Mouse (Mus musculus): ENCODE data around the gene Trim3. TPM values are rescaled to one million over a fixed set of nuclear protein-coding genes. Genes with fewer than 3 reads are reported as not detected.
A peak's percentile ranks its signal among the peaks of the same experiment; 100 is the strongest.

Gene Trim3
- polyA plus RNA-seq, 1 experiment = not detected

DNA sequence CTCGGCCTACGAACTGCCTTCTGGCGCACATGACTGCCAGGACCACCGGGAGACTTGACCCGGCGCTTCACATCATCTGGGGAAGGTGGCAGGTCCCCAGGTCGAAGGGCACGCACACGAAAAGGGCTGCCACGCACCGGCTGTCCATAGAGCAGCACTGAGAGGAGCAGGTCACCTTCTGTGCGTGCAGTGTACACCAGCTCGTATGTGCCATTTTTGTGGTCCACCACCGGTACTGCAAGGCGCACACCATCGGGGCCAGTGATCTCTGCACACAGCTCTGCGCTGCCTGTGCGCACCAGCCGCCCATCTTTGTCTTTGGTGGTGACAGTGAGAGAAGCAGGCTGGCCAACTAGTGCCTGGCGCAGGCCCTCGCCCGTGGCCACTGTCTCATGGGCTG is 15.6 kb downstream of the Trim3 start:
- TF ChIP-seq CTCF (IDR thresholded peaks at IDR 0.05; ENCODE audit: insufficient read depth, low read depth, low read length) = no peak
- TF ChIP-seq POLR2A (IDR thresholded peaks at IDR 0.05; ENCODE audit: insufficient read depth, low read depth, low read length) = no peak
- 96% methylated on average over 22 of the region's 22 CpGs for WGBS

DNA sequence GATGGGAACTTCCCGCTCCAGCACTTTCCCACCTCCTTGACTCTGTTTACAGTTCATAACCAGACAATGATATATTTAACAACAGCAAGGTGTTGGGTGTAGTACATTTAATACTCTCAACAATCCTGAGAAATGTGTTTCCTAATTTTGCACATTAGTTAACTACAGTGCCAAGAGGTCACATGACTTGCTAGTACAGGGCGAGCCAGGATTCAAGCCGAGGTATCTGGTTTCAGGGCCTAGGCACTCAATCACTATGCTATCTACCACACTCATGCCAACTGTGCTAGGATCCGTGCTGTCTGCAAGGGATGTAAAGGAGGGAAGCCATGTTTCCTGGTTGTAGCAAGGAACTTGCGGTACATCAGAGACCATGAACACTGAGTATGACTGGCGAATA is 16.8 kb downstream of the Trim3 start:
- Histone ChIP-seq H3K27ac (ENCODE audit: insufficient read depth, low read depth, low read length) (no peak overlapping the region), H3K4me1 (ENCODE audit: control insufficient read depth, insufficient read depth, low read length) (peaks cover 6% of the 10 kb centered on the region), H3K4me3 (ENCODE audit: insufficient read depth, low read depth, low read length) (no peak overlapping the region)
- no peak for TF ChIP-seq POLR2A (IDR thresholded peaks at IDR 0.05; ENCODE audit: insufficient read depth, low read depth, low read length)
- no peak for TF ChIP-seq CTCF (IDR thresholded peaks at IDR 0.05; ENCODE audit: insufficient read depth, low read depth, low read length)
- 88% methylated on average over 6 of the region's 6 CpGs for WGBS

More for the DNA sequence above, 15.6 kb downstream of the Trim3 start:
- Histone ChIP-seq H3K4me3 (ENCODE audit: insufficient read depth, low read depth, low read length) (no peak overlapping the region), H3K4me1 (ENCODE audit: control insufficient read depth, insufficient read depth, low read length) (peaks cover 14% of the 10 kb centered on the region), H3K27ac (ENCODE audit: insufficient read depth, low read depth, low read length) (no peak overlapping the region)

DNA sequence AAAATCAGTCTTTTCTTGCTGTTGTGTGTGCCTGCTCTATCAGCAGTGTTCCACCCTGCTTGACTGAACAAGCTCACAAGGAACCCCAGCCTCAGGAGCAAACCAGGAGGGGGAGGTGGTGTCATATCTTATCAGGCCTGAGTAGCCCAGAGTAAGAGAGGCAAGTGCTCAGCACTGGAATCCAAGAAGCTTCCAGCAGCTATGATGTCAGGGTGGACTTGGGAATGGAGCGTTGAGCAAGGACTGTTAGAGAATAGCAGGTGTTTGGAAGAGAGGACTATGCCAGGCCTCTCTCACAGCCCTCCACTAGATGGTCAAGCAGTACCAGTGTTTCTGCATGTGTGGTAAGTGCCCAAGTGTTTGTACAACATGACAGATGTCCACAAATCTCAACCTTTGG is 17.7 kb downstream of the Trim3 start:
- H3K27ac ChIP-seq (ENCODE audit: insufficient read depth, low read depth, low read length) = no peak overlapping the region
- TF ChIP-seq CTCF (IDR thresholded peaks at IDR 0.05; ENCODE audit: insufficient read depth, low read depth, low read length) (no peak), POLR2A (IDR thresholded peaks at IDR 0.05; ENCODE audit: insufficient read depth, low read depth, low read length) (no peak)
- no peak overlapping the region for H3K4me3 ChIP-seq (ENCODE audit: insufficient read depth, low read depth, low read length)
- 76% methylated on average over 1 of the region's 1 CpGs for WGBS
- H3K4me1 ChIP-seq (ENCODE audit: control insufficient read depth, insufficient read depth, low read length) = no peaks in the 10 kb centered on the region

DNA sequence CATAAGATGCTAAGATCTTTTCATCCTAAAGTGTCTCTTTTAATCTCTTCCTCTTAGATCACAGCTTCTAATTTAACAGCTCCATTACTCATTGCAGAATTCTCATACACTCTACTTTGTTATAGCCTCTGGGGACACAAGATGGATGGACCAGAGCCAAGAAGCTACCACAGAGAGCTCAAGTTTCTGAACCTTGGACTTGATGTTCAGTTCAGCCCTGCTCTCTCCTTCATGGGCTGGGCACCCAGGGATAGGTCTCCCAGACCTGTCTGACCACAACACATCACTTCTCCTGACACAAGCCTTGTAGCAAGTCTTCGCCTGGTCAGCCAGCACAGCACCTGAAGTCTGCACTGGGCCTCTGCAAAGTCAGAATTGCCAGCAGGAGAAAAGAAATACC is 19.0 kb downstream of the Trim3 start:
- 100% methylated on average over 1 of the region's 1 CpGs for WGBS
- Histone ChIP-seq H3K27ac (ENCODE audit: insufficient read depth, low read depth, low read length) (no peak overlapping the region), H3K4me1 (ENCODE audit: control insufficient read depth, insufficient read depth, low read length) (no peaks in the 10 kb centered on the region), H3K4me3 (ENCODE audit: insufficient read depth, low read depth, low read length) (no peak overlapping the region)
- TF ChIP-seq CTCF (IDR thresholded peaks at IDR 0.05; ENCODE audit: insufficient read depth, low read depth, low read length) (no peak), POLR2A (IDR thresholded peaks at IDR 0.05; ENCODE audit: insufficient read depth, low read depth, low read length) (no peak)

DNA sequence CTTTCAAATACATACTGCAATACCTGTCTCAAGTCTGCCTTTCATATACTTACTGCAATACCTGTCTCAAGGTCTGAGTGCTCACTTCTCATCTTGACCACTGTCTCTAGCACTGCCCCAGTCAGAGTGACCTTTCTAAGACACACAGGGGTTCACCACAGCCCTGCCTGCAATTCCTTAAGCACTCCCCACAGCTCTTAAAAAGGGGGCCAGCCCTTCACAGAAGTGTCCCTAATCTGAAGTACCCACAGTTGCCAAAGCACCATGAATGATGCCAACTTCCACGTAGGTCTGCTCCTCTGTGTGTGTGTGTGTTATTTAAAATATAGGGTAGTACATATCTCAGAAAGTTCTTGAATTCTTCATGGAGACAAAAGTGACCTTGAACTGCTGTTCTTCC is 21.6 kb downstream of the Trim3 start:
- 90% methylated on average over 1 of the region's 1 CpGs for WGBS
- TF ChIP-seq POLR2A (IDR thresholded peaks at IDR 0.05; ENCODE audit: insufficient read depth, low read depth, low read length) (no peak), CTCF (IDR thresholded peaks at IDR 0.05; ENCODE audit: insufficient read depth, low read depth, low read length) (no peak)
- H3K4me3 ChIP-seq (ENCODE audit: insufficient read depth, low read depth, low read length) = no peak overlapping the region
- no peak overlapping the region for H3K27ac ChIP-seq (ENCODE audit: insufficient read depth, low read depth, low read length)
- no peaks in the 10 kb centered on the region for H3K4me1 ChIP-seq (ENCODE audit: control insufficient read depth, insufficient read depth, low read length)

DNA sequence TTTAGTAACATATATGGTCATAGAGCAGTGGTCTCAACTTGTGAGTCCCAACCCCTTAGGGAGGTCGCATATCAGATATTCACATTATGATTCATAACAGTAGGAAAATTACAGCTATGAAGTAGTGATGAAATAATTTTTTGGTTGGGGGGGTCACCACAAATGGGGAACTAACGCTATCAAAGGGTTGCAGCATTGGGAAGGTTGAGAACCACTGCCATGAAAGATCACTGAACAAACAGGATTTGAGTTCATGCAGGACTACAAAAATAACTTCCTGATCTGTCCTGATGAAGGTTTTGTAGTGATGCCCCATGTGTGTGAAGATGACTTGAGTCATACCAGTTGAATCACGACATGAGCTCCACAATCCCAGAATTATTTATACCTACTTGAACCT is 24.9 kb downstream of the Trim3 start:
- TF ChIP-seq POLR2A (IDR thresholded peaks at IDR 0.05; ENCODE audit: insufficient read depth, low read depth, low read length) (no peak), CTCF (IDR thresholded peaks at IDR 0.05; ENCODE audit: insufficient read depth, low read depth, low read length) (no peak)
- Histone ChIP-seq H3K27ac (ENCODE audit: insufficient read depth, low read depth, low read length) (no peak overlapping the region), H3K4me1 (ENCODE audit: control insufficient read depth, insufficient read depth, low read length) (no peaks in the 10 kb centered on the region), H3K4me3 (ENCODE audit: insufficient read depth, low read depth, low read length) (no peak overlapping the region)
- WGBS = 86% methylated on average over 3 of the region's 3 CpGs

DNA sequence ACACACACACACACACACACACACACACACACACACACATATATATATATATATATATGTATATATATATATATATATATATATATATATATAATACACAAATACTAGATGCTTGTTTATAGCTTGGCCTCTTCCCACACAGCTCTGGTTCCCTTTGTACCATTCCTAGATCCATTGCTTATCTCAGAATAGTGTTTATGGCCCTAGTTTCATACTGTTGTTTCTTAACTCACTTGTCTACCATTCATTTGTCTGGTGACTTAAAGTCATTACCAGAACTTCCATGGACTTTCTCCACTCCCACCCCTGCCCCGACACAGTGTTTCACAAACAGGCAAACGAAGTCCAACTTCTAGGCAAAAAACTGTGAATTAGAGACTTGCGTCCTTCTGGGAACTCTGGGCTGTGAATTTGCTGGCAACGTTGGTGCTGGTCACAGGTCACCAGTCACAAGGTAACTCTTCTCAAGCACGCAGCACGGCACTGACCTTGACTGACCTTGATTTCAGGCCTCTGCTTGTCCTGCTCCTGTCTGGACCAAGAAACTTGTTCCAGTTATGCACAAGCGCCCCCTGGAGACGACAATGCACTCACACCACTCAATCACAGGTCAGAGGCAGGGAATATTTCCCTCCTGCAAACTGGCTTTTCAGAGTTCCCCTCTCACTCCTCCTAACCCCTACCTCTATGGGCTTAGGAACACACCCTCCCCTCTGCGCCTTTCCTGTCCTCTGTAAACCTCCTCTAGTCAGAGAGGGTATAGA is 30.3 kb downstream of the Trim3 start:
- H3K4me1 ChIP-seq (ENCODE audit: control insufficient read depth, insufficient read depth, low read length) = no peaks in the 10 kb centered on the region
- no peak overlapping the region for H3K4me3 ChIP-seq (ENCODE audit: insufficient read depth, low read depth, low read length)
- WGBS = 37% methylated on average over 9 of the region's 9 CpGs
- H3K27ac ChIP-seq (ENCODE audit: insufficient read depth, low read depth, low read length) = no peak overlapping the region
- TF ChIP-seq CTCF (IDR thresholded peaks at IDR 0.05; ENCODE audit: insufficient read depth, low read depth, low read length) (0 out of 2 replicates have a peak, but pooled peaks have one; percentile 37), POLR2A (IDR thresholded peaks at IDR 0.05; ENCODE audit: insufficient read depth, low read depth, low read length) (no peak)

DNA sequence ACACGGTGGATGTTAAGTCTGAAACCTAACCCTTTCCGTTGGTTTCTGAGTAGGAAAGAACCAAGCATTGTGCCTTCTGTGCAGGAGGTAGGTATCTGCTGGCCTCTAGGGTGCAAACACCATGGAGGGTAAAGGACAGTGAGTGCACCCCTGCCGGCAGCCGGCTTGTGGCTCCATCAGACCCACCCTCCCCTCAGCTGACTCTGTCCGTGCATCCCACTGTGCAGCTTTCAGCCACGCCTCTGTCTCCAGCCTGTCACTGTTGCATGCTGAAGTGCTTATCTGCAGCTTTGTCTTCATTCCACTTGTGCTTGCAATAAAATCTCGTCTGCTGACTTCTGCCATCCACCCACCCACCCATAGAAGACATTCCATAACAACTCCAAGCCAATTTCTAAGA is 43.3 kb downstream of the Trim3 start:
- 31% methylated on average over 7 of the region's 7 CpGs for WGBS
- Histone ChIP-seq H3K4me1 (ENCODE audit: control insufficient read depth, insufficient read depth, low read length) (peaks cover 3% of the 10 kb centered on the region; the same call in 1 of the 2 replicates), H3K27ac (ENCODE audit: insufficient read depth, low read depth, low read length) (no peak overlapping the region), H3K4me3 (ENCODE audit: insufficient read depth, low read depth, low read length) (no peak overlapping the region)
- no peak for TF ChIP-seq CTCF (IDR thresholded peaks at IDR 0.05; ENCODE audit: insufficient read depth, low read depth, low read length)
- no peak for TF ChIP-seq POLR2A (IDR thresholded peaks at IDR 0.05; ENCODE audit: insufficient read depth, low read depth, low read length)

DNA sequence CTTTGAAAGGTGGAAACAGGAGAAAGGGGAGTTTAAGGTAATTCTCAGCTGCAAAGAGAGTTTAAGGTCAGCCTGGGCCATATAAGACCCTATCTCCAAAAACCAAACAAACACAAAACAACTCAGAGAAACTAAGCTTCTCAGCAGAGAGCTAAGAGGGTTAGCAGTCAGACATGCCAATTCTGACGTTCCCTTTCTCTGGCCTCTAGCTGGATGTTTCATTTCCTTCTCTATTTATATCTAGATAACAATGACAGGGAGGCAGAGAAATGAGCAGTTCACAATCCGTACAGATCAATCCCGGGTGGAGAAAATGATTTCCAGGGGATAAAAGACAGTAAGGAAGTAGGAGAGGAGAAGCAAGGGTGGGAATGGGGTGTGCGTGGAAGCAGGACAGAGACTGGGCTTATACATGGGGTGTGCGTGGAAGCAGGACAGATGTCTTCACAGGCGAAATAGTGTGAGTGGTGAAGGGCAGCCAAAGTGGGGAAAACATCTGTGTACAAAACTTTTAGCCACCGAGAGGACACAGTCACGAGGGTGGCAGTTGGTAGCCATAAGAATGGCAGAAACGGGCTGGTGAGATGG is 45.0 kb downstream of the Trim3 start:
- Histone ChIP-seq H3K4me1 (ENCODE audit: control insufficient read depth, insufficient read depth, low read length) (peaks cover 3% of the 10 kb centered on the region; the same call in 1 of the 2 replicates), H3K27ac (ENCODE audit: insufficient read depth, low read depth, low read length) (no peak overlapping the region), H3K4me3 (ENCODE audit: insufficient read depth, low read depth, low read length) (no peak overlapping the region)
- 77% methylated on average over 9 of the region's 9 CpGs for WGBS
- TF ChIP-seq CTCF (IDR thresholded peaks at IDR 0.05; ENCODE audit: insufficient read depth, low read depth, low read length) (no peak), POLR2A (IDR thresholded peaks at IDR 0.05; ENCODE audit: insufficient read depth, low read depth, low read length) (no peak)
